Mouse (Mus musculus) stomach, embryonic 16.5 days (tissue): ENCODE results near the gene Tprkb. TPM values are rescaled to one million over a fixed set of nuclear protein-coding genes. Genes with fewer than 3 reads are reported as not detected.
"Not testable (repeated sequence)": the region's sequence is repeated elsewhere in the genome, so short reads cannot be mapped to it uniquely, and the experiment has no call there.

Experiments used
- ATAC-seq: fragments of 200-750 bp; cut with Nextera tagmentation; 2 replicates; pipeline ENCODE4 v1.8.0; 2017; ENCODE audit warnings: moderate number of reproducible peaks, moderate TSS enrichment; ENCODE audit not compliant: insufficient read depth, low FRiP score
- H3K27ac ChIP-seq: fragments of 300-500 bp; sonication (generic); 2 replicates; pipeline ENCODE4 v1.5.1; 2014; ENCODE audit warnings: low read length
- H3K27me3 ChIP-seq: fragments of 300-500 bp; sonication (generic); 2 replicates; pipeline ENCODE4 v1.6.1; 2014; ENCODE audit warnings: low read length, control low read depth, mixed read lengths; ENCODE audit not compliant: control insufficient read depth, insufficient read depth
- H3K36me3 ChIP-seq: fragments of 300-500 bp; sonication (generic); 2 replicates; pipeline ENCODE4 v1.6.1; 2014; ENCODE audit warnings: low read length; ENCODE audit not compliant: control insufficient read depth, insufficient read depth
- H3K4me1 ChIP-seq: fragments of 300-500 bp; sonication (generic); 2 replicates; pipeline ENCODE4 v1.6.1; 2014; ENCODE audit warnings: low read length, control low read depth, mixed read lengths; ENCODE audit not compliant: control insufficient read depth, insufficient read depth
- H3K4me2 ChIP-seq: fragments of 300-500 bp; sonication (generic); 2 replicates; pipeline ENCODE4 v1.6.1; 2014; ENCODE audit warnings: low read depth, low read length, mixed read lengths
- H3K4me3 ChIP-seq: fragments of 300-500 bp; sonication (generic); replicated peaks from 2 replicates; pipeline ENCODE4 v1.5.1; 2014; ENCODE audit warnings: mild to moderate bottlenecking, low read length
- H3K9ac ChIP-seq: fragments of 300-500 bp; sonication (generic); 2 replicates; pipeline ENCODE4 v1.6.1; 2014; ENCODE audit warnings: low read length
- H3K9me3 ChIP-seq: fragments of 300-500 bp; sonication (generic); replicated peaks from 2 replicates; pipeline ENCODE4 v1.6.1; 2016; ENCODE audit warnings: low read length, control low read depth; ENCODE audit not compliant: control insufficient read depth
- WGBS: fragments of 180-500 bp; shearing (Covaris S2); extraction: QIAGEN DNeasy Blood & Tissue Kit; methylation state at CpG from one replicate; pipeline ENCODE4 v1.1.7; 2014; 5-methylcytosine and 5-hydroxymethylcytosine counted together
- polyA plus RNA-seq: library from polyadenylated mRNA; unstranded; fragments of >200 nt; fragmentation: Nextera tagmentation; extraction: Ambion mirVana; gene quantifications from 2 replicates; pipeline ENCODE4 v1.2.1, GENCODE M21; 2015

The Tprkb gene
- polyA plus RNA-seq, 1 experiment from 2014 or later, result 30.8 TPM

DNA sequence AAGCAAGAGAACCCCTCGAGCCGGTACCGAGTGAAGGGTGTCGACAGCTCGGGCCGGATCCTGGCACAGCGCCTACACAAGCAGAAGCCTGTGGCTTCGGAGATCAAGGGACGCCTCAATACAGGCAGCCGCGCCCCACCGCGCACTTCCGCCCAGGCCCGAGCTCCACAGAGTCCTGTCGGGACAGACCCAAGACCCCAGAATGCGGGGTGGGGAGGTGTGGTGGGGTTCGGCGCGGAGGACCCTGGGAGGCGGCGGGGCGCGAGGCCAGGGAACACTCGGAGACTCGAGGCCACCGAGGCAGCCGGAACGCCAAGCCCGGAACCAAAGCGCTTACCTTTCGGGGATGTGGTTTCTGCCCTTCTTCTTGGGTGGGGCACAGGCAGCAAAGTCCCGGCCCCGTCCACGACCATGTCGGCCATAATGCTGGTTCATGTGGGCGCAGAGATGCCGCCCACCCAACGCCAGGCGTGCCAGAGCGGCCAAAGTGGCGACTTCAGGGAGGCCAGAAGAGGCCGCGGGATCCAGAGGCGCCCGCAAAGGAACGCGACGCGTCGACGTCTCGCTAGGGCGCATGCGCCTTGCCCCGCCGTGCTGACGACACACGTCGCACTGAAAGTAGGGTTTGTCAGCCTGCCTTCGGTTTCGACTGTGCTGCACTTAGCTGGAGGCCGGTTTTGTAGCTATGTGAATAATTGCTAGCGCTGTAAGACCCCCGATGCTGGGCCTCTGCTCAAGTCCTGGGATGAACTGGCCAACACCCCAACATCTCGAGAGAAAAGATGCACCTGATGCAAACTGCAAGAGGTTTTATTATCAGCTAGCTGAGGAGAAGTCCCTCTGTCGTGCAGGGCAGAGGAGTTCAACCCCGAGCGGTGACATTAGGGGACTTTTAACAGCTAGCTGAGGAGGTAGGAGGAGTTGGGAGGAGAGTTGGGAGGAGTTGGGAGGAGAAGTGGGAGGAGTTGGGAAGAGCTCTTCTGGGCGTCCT, 49.7 kb downstream of the Tprkb start, which contains the start of gene Dusp11:
Gene Dusp11, minus strand, starts transcription at position 567 of the 991 bp plus-strand sequence.
- Histone ChIP-seq H3K4me2 (peak within 1 kb of the TSS; percentile 84), H3K9ac (peak within 1 kb of the TSS; percentile 89), H3K27ac (peak within 1 kb of the TSS; percentile 100), H3K4me1 (peaks cover 10% of the 10 kb centered on the region; the same call in 1 of the 2 replicates), H3K4me3 (peak within 1 kb of the TSS; percentile 88), H3K27me3 (no peaks in the 10 kb centered on the region), H3K36me3 (no peaks in the 10 kb centered on the region; the same call in 1 of the 2 replicates), H3K9me3 (no peaks in the 10 kb centered on the region)
- ATAC-seq, result peak; percentile 97
- under 1% methylated on average over 70 of the region's 70 CpGs for WGBS

DNA sequence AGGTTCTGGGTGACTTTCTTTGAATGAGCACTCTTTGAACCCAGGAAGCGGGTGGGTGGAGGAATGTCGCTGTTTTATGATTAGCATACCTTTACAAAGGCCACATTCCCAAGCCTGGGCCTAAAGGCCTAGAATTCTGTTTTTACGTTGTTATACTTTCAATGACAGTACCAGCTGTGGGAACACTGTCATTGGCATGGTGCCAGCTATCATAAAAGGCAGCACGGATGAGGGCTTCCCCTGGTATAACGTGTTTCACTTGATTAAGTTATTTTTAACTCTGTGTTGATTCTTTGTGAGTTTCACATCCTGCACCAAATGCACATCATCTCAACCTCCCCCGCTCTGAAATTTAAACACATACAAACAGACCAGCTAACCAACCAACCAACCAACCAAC, 54.4 kb downstream of the Tprkb start:
- H3K4me1 ChIP-seq, H3K4me3 ChIP-seq, H3K4me2 ChIP-seq, H3K9ac ChIP-seq, ATAC-seq, H3K27ac ChIP-seq, H3K9me3 ChIP-seq, H3K36me3 ChIP-seq, H3K27me3 ChIP-seq: not testable (repeated sequence)
- WGBS, result 31% methylated on average over 4 of the region's 6 CpGs

DNA sequence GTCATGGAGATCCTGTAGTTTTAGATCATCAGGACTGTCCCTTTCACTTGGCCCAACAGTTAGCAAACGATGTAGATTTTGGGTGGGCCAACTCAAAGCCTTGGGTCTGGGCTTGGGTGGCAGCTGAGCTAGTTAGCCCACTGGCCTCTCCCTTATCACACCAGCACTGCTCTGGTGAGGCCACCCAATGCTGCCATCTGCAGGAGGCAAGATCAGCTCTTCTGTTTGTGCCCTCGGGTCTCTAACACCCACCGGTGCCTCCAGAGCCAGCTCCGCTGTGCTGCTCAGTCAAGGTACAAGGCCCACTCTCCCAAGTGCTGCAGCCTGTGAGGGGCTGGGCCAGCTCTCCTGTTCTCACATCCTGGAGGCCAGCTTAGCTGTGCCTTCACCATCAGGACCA, 55.0 kb downstream of the Tprkb start:
- H3K4me1 ChIP-seq, result no peaks in the 10 kb centered on the region; the same call in 1 of the 2 replicates
- H3K36me3 ChIP-seq, result no peaks in the 10 kb centered on the region
- no peaks in the 10 kb centered on the region for H3K9me3 ChIP-seq
- H3K27ac ChIP-seq, result no peak overlapping the region
- H3K4me3 ChIP-seq, result no peak overlapping the region
- no peak overlapping the region for H3K9ac ChIP-seq
- H3K27me3 ChIP-seq, result no peaks in the 10 kb centered on the region
- ATAC-seq, result no peak
- 69% methylated on average over 4 of the region's 4 CpGs for WGBS
- no peak overlapping the region for H3K4me2 ChIP-seq

DNA sequence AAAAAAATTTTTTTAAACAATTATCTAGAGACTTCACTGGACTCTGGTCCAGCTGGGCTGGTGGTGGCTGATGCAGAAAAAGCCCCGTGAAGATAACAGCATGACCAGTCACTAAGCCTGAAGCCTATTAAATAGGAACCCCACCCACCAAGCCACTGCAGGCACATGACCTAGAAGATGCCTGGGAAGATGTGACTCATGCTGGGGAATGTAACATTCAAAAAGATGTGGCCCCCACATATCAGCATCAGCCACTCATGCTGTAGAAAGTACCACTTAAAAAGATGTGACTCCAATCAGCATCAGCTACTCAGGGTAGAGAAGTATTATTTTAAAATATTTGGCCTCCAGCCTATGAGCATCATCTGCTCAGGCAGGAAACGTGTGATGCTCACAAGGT, 58.2 kb downstream of the Tprkb start:
- WGBS, result 55% methylated on average over 2 of the region's 2 CpGs
- Histone ChIP-seq H3K9me3 (no peaks in the 10 kb centered on the region), H3K36me3 (no peaks in the 10 kb centered on the region), H3K4me3 (no peak overlapping the region), H3K27ac (no peak overlapping the region), H3K27me3 (no peaks in the 10 kb centered on the region), H3K4me1 (no peaks in the 10 kb centered on the region; the same call in 1 of the 2 replicates), H3K9ac (no peak overlapping the region), H3K4me2 (no peak overlapping the region)
- no peak for ATAC-seq

DNA sequence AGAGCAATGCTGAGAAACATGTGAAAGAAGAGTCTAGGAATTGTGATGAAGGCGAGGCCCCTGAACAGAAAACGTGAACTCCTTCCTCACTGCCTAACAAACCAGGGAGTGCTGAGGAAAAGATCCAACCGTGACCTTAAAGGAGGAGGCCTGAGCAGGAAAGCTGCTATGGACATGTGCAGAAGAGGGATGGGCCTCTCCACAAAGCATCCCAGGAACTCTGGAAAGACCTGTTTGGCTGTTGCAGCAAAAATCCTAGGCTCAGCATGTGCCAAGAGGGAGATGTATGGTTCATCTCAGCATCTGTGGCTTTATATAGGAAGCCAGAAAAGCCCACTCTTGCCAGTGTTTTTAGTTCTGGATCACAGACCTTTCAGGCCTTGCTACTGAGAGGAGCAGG, 61.0 kb downstream of the Tprkb start:
- no peaks in the 10 kb centered on the region for H3K27me3 ChIP-seq
- H3K9me3 ChIP-seq, result no peaks in the 10 kb centered on the region
- H3K4me3 ChIP-seq, result no peak overlapping the region
- no peak overlapping the region for H3K9ac ChIP-seq
- ATAC-seq, result peak; percentile 50; the same call in 1 of the 2 replicates
- 46% methylated on average over 3 of the region's 3 CpGs for WGBS
- H3K4me1 ChIP-seq, result no peaks in the 10 kb centered on the region; the same call in 1 of the 2 replicates
- no peaks in the 10 kb centered on the region for H3K36me3 ChIP-seq
- peak overlapping the region; percentile 84 for H3K27ac ChIP-seq
- no peak overlapping the region for H3K4me2 ChIP-seq

DNA sequence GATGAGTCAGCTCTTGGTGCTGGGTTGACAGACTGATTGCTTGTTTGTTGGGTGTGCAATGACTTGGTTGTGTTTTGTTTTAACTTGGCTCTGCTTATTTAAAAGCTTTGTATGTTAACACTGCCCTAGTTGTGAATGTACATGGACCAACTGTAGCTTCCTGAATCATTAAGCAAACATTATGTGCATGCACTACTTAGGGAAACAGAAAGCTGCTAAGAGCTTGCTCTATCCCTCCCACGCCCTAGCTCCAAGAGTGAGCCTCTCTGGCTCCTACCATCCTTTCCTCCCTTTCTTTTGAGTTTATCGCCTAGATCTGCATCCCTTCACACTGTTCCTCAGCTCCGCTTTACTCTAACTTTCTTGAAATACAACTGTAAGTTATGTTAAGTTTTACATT, 61.7 kb downstream of the Tprkb start:
- no peaks in the 10 kb centered on the region for H3K9me3 ChIP-seq
- 56% methylated on average over 3 of the region's 3 CpGs for WGBS
- peak; percentile 46 for ATAC-seq
- H3K4me2 ChIP-seq, result no peak overlapping the region
- H3K4me1 ChIP-seq, result no peaks in the 10 kb centered on the region; the same call in 1 of the 2 replicates
- no peak overlapping the region for H3K4me3 ChIP-seq
- H3K27ac ChIP-seq, result peak overlapping the region; percentile 84
- no peaks in the 10 kb centered on the region for H3K36me3 ChIP-seq
- no peak overlapping the region for H3K9ac ChIP-seq
- no peaks in the 10 kb centered on the region for H3K27me3 ChIP-seq

DNA sequence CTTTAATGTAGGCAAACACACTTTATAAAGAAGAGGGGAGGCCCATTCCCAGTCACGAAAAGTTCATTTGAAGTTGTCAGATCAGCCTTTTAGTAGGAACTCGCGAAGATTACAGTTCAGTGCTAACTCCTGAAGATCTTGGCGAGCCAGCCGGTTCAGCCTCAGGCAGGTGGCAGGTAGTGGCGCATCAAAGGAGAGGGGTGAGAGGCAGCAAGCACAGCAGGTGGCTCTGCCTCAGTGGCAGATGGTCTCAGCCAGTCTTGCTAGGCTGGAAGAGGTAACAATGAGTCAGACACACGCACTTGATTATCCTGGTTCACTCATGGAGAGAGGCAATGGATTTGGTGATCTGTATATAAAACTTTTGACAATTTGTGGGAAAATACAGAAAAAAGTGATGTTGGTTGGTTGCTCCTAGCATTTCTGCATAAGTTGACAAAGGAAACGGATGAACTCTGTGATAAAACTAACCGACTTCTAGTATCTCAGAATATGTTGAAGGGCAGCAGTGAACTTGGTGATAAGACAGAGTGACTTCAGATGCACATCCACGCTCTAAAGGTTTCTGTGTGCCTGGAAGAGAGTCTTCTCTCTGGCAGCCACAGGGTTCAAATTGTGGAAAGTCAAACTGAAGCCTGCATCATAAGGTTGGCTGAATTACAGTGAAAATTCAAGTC, 63.4 kb downstream of the Tprkb start:
- Histone ChIP-seq H3K36me3 (no peaks in the 10 kb centered on the region), H3K9me3 (no peaks in the 10 kb centered on the region), H3K27ac (no peak overlapping the region), H3K27me3 (no peaks in the 10 kb centered on the region), H3K9ac (no peak overlapping the region), H3K4me1 (no peaks in the 10 kb centered on the region; the same call in 1 of the 2 replicates), H3K4me2 (no peak overlapping the region), H3K4me3 (no peak overlapping the region)
- ATAC-seq, result no peak
- WGBS, result 58% methylated on average over 10 of the region's 10 CpGs

DNA sequence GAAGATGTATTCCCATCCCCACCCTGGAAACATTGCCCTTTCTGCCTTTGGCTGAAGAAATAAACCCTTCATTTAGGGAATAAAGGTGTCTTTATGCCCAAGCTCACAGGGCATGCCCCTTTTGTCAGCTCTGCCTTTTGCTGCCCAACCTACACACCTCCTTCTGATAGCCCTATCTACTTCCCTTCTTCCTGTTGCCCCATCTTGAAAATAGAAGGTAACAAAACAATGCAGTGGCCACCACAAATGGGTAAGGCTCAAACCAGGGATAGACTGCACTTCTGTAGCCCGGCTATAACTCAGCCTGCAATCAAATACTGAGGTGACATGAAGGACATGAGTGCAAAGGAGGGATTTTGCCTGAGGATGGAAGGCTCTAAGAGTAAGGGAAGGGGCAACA, 64.1 kb downstream of the Tprkb start:
- Histone ChIP-seq H3K27me3 (no peaks in the 10 kb centered on the region), H3K27ac (no peak overlapping the region), H3K4me3 (no peak overlapping the region), H3K4me2 (no peak overlapping the region), H3K4me1 (no peaks in the 10 kb centered on the region; the same call in 1 of the 2 replicates), H3K36me3 (no peaks in the 10 kb centered on the region), H3K9me3 (no peaks in the 10 kb centered on the region), H3K9ac (no peak overlapping the region)
- no peak for ATAC-seq
- 84% methylated on average over 1 of the region's 1 CpGs for WGBS

DNA sequence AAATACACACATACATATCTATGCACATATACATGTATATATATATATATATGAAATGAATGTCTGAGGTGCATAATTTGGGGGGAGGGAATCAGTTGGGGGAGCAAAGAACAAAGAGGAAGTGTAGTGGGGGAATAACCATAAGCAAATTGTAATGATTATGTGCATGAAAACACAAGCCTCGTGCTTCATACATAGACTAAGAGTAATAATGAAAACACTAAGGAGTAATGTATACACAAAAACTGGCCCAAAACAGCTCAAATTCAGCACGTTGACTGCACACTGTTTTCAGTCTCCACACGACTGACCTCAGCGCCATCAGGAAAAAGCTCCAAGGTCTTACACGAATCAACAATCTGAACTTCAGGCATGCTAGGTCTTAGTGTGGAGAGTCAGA, 64.6 kb downstream of the Tprkb start:
- 74% methylated on average over 5 of the region's 5 CpGs for WGBS
- ATAC-seq, result no peak

More for the DNA sequence above, 64.6 kb downstream of the Tprkb start:
- no peak overlapping the region for H3K4me3 ChIP-seq
- no peaks in the 10 kb centered on the region for H3K27me3 ChIP-seq
- H3K27ac ChIP-seq, result no peak overlapping the region
- H3K4me1 ChIP-seq, result no peaks in the 10 kb centered on the region; the same call in 1 of the 2 replicates
- H3K9ac ChIP-seq, result no peak overlapping the region
- H3K4me2 ChIP-seq, result no peak overlapping the region
- no peaks in the 10 kb centered on the region for H3K36me3 ChIP-seq
- no peaks in the 10 kb centered on the region for H3K9me3 ChIP-seq
